29 mouse cellular contexts compared by ENCODE assay signal in the genomic region with DNA sequence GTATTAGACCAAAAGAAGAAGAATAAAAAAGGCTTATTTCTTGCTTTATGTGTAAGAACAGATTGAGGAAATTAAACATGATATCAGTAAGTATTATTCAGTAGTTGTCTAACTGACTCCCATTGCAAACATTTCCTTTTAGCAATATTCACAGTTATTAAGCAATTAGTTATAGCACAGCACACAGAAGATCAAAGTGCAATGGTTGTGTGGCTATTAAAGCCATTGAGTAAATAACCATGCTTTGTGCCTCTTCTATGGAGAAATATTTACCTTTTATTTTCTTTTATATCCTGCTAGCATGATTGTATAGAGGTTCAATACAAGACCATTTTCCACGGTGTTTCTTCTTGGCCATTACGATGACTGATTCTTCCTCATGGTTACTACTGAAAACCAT.
"Had no signal": no experiment of that assay in that cellular context is flagged by ENCODE, and none has a peak within 500 bp of the region (broad histone marks: within the 10 kb centered on the region; RNA-seq: fewer than 3 reads in every experiment).

No protein-coding gene starts in this region.

- H3K4me1 ChIP-seq: limb, embryonic 12.5 days; limb, embryonic 13.5 days; limb, embryonic 15.5 days; liver, embryonic 13.5 days; liver, embryonic 15.5 days; lung, embryonic 15.5 days; midbrain, embryonic 10.5 days; midbrain, embryonic 12.5 days; midbrain, embryonic 13.5 days had no signal

- H3K36me3 ChIP-seq: limb, embryonic 10.5 days; limb, embryonic 12.5 days; limb, embryonic 13.5 days; limb, embryonic 15.5 days; liver, embryonic 13.5 days; liver, embryonic 15.5 days; lung, embryonic 15.5 days; midbrain, embryonic 10.5 days; midbrain, embryonic 12.5 days; midbrain, embryonic 13.5 days had no signal

- H3K4me3 ChIP-seq: left cerebral cortex, adult 2 months; limb, embryonic 10.5 days; limb, embryonic 12.5 days; limb, embryonic 13.5 days; limb, embryonic 15.5 days; liver, embryonic 13.5 days; liver, embryonic 15.5 days; lung, embryonic 15.5 days; megakaryocyte, embryonic 14.5 days; midbrain, embryonic 10.5 days; midbrain, embryonic 12.5 days; midbrain, embryonic 13.5 days; myocyte had no signal

- H3K4me2 ChIP-seq: limb, embryonic 12.5 days; limb, embryonic 13.5 days; limb, embryonic 15.5 days; liver, embryonic 11.5 days; liver, embryonic 13.5 days; liver, embryonic 15.5 days; lung, embryonic 14.5 days; lung, embryonic 15.5 days; midbrain, embryonic 12.5 days; midbrain, embryonic 13.5 days had no signal

- H3K27ac ChIP-seq: left cerebral cortex, adult 2 months; limb, embryonic 10.5 days; limb, embryonic 12.5 days; limb, embryonic 13.5 days; limb, embryonic 15.5 days; liver, embryonic 13.5 days; liver, embryonic 14.5 days; liver, embryonic 15.5 days; lung, embryonic 15.5 days; macrophage; midbrain, embryonic 10.5 days; midbrain, embryonic 12.5 days; midbrain, embryonic 13.5 days had no signal

- H3K27me3 ChIP-seq: limb, embryonic 12.5 days; limb, embryonic 13.5 days; limb, embryonic 15.5 days; liver, embryonic 13.5 days; liver, embryonic 15.5 days; lung, embryonic 15.5 days; midbrain, embryonic 12.5 days; midbrain, embryonic 13.5 days had no signal

- H3K9me3 ChIP-seq: limb, embryonic 10.5 days; limb, embryonic 15.5 days; liver, embryonic 13.5 days; liver, embryonic 15.5 days; lung, embryonic 15.5 days; midbrain, embryonic 10.5 days had no signal

- ATAC-seq: liver, postnatal 0 days; lung, postnatal 0 days; midbrain, embryonic 13.5 days; midbrain, embryonic 16.5 days had no signal

- H3K9ac ChIP-seq: limb, embryonic 12.5 days; limb, embryonic 13.5 days; limb, embryonic 15.5 days; liver, embryonic 13.5 days; liver, embryonic 14.5 days; liver, embryonic 15.5 days; liver, postnatal 0 days; lung, embryonic 14.5 days; lung, embryonic 15.5 days; midbrain, embryonic 12.5 days; midbrain, embryonic 13.5 days had no signal

- DNase-seq: left cerebral cortex, postnatal 4 days; liver; liver, embryonic 13.5 days; liver, postnatal 0 days; lung, adult 18-20 months; lung, adult 2 months; lung, embryonic 14.5 days; lung, postnatal 10 days; lung, postnatal 14 days; lung, postnatal 36 days; lung, postnatal 4 days; midbrain, embryonic 14.5 days had no signal
